Mouse (Mus musculus): ENCODE measurements at regions not wholly inside any gene's neighbourhood (a gene's known extent, or its start where the extent isn't known, plus 50 kb on each side); places are given as distances from the start of the nearest gene placed in this dataset.

DNA sequence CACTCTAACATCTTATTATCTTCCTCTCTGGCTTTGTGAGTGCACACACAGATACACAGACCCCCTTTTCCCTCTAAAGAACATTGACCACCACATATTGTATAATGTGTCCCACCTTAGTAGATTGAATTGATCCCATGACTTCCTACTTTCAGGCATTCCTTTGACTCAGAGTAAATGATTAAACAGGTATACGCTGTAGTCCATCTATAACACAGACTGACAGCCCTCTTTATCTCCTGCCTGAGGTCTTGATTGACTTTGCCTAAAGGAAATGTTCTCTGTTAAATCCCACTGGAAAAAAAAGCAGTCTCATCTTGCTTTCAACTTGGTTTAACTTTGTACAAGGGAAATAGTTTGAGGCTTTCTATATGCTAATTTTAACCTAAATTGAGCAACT, 268.8 kb downstream of the Adgrg6 start:
- TF ChIP-seq CTCF (IDR thresholded peaks at IDR 0.05; ENCODE audit: low read depth) (no peak), EP300 (optimal IDR thresholded peaks at IDR 0.05) (no peak)
